Mouse (Mus musculus): ENCODE results near the gene Nploc4. TPM values are rescaled to one million over a fixed set of nuclear protein-coding genes. Genes with fewer than 3 reads are reported as not detected.

Nploc4 gene
- polyA plus RNA-seq, 1 experiment, result 66.9 TPM

GRCm38 (mm10) chr11:120343519-120344309 is 93.8 kb downstream of the Nploc4 start:
- TF ChIP-seq POLR2A (IDR thresholded peaks at IDR 0.05; ENCODE audit: insufficient read depth, low read length) (no peak), CTCF (IDR thresholded peaks at IDR 0.05; ENCODE audit: low read depth, low read length) (no peak), EP300 (IDR thresholded peaks at IDR 0.05; ENCODE audit: insufficient read depth, low read depth, low read length) (no peak)

GRCm38 (mm10) chr11:120342656-120343160 is 94.8 kb downstream of the Nploc4 start:
- TF ChIP-seq EP300 (IDR thresholded peaks at IDR 0.05; ENCODE audit: insufficient read depth, low read depth, low read length) (no peak), POLR2A (IDR thresholded peaks at IDR 0.05; ENCODE audit: insufficient read depth, low read length) (no peak), CTCF (IDR thresholded peaks at IDR 0.05; ENCODE audit: low read depth, low read length) (no peak)
- Histone ChIP-seq H3K27me3 (ENCODE audit: control insufficient read depth, insufficient read depth, low read length, poor library complexity, severe bottlenecking) (no peaks in the 10 kb centered on the region), H3K9ac (ENCODE audit: low read depth, poor library complexity, severe bottlenecking) (no peak overlapping the region), H3K4me3 (ENCODE audit: low read depth, low read length) (no peak overlapping the region), H3K27ac (ENCODE audit: insufficient read depth, low read length) (no peak overlapping the region), H3K36me3 (ENCODE audit: control insufficient read depth, insufficient read depth, low read length, poor library complexity, severe bottlenecking) (peaks cover 21% of the 10 kb centered on the region), H3K4me1 (ENCODE audit: control insufficient read depth, insufficient read depth, low read length) (no peaks in the 10 kb centered on the region), H3K9me3 (replicated peaks; ENCODE audit: control insufficient read depth, insufficient read depth, low read length, poor library complexity, severe bottlenecking) (no peaks in the 10 kb centered on the region)

More at GRCm38 (mm10) chr11:120343519-120344309, 93.8 kb downstream of the Nploc4 start:
- Histone ChIP-seq H3K4me1 (ENCODE audit: control insufficient read depth, insufficient read depth, low read length) (no peaks in the 10 kb centered on the region), H3K4me3 (ENCODE audit: low read depth, low read length) (no peak overlapping the region), H3K27ac (ENCODE audit: insufficient read depth, low read length) (no peak overlapping the region), H3K36me3 (ENCODE audit: control insufficient read depth, insufficient read depth, low read length, poor library complexity, severe bottlenecking) (peaks cover 21% of the 10 kb centered on the region), H3K9me3 (replicated peaks; ENCODE audit: control insufficient read depth, insufficient read depth, low read length, poor library complexity, severe bottlenecking) (no peaks in the 10 kb centered on the region), H3K27me3 (ENCODE audit: control insufficient read depth, insufficient read depth, low read length, poor library complexity, severe bottlenecking) (no peaks in the 10 kb centered on the region), H3K9ac (ENCODE audit: low read depth, poor library complexity, severe bottlenecking) (no peak overlapping the region)

DNA sequence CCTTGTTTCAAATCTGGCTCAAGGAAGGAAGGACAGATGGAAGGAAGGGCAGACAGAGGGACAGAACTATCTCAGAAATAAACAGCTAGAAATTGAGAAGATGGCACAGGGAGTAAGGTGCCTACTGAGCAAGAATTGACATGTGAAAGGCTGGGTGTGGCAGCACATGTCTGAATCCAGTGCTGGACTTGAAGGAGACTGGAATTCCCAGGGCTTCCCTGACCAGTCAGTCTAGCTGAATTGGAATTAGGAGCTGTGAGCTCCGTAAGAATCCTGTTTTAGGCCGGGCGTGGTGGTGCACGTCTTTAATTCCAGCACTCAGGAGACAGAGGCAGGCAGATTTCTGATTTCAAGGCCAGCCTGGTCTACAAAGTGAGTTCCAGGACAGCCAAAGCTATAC is 95.8 kb downstream of the Nploc4 start:
- H3K36me3 ChIP-seq (ENCODE audit: control insufficient read depth, insufficient read depth, low read length, poor library complexity, severe bottlenecking), result peaks cover 14% of the 10 kb centered on the region
- no peak overlapping the region for H3K27ac ChIP-seq (ENCODE audit: insufficient read depth, low read length)
- no peak for TF ChIP-seq CTCF (IDR thresholded peaks at IDR 0.05; ENCODE audit: low read depth, low read length)
- TF ChIP-seq POLR2A (IDR thresholded peaks at IDR 0.05; ENCODE audit: insufficient read depth, low read length), result no peak
- no peak overlapping the region for H3K4me3 ChIP-seq (ENCODE audit: low read depth, low read length)
- H3K9me3 ChIP-seq (replicated peaks; ENCODE audit: control insufficient read depth, insufficient read depth, low read length, poor library complexity, severe bottlenecking), result no peaks in the 10 kb centered on the region
- H3K4me1 ChIP-seq (ENCODE audit: control insufficient read depth, insufficient read depth, low read length), result no peaks in the 10 kb centered on the region
- no peak overlapping the region for H3K9ac ChIP-seq (ENCODE audit: low read depth, poor library complexity, severe bottlenecking)
- no peaks in the 10 kb centered on the region for H3K27me3 ChIP-seq (ENCODE audit: control insufficient read depth, insufficient read depth, low read length, poor library complexity, severe bottlenecking)

GRCm38 (mm10) chr11:120339978-120340513 is 97.5 kb downstream of the Nploc4 start:
- peaks cover 5% of the 10 kb centered on the region; the same call in 1 of the 2 replicates for H3K36me3 ChIP-seq (ENCODE audit: control insufficient read depth, insufficient read depth, low read length, poor library complexity, severe bottlenecking)
- H3K4me1 ChIP-seq (ENCODE audit: control insufficient read depth, insufficient read depth, low read length), result no peaks in the 10 kb centered on the region
- no peak for TF ChIP-seq CTCF (IDR thresholded peaks at IDR 0.05; ENCODE audit: low read depth, low read length)
- TF ChIP-seq POLR2A (IDR thresholded peaks at IDR 0.05; ENCODE audit: insufficient read depth, low read length), result no peak
- TF ChIP-seq EP300 (IDR thresholded peaks at IDR 0.05; ENCODE audit: insufficient read depth, low read depth, low read length), result no peak
- H3K27ac ChIP-seq (ENCODE audit: insufficient read depth, low read length), result no peak overlapping the region
- H3K9me3 ChIP-seq (replicated peaks; ENCODE audit: control insufficient read depth, insufficient read depth, low read length, poor library complexity, severe bottlenecking), result no peaks in the 10 kb centered on the region
- H3K9ac ChIP-seq (ENCODE audit: low read depth, poor library complexity, severe bottlenecking), result no peak overlapping the region
- no peaks in the 10 kb centered on the region for H3K27me3 ChIP-seq (ENCODE audit: control insufficient read depth, insufficient read depth, low read length, poor library complexity, severe bottlenecking)
- no peak overlapping the region for H3K4me3 ChIP-seq (ENCODE audit: low read depth, low read length)

DNA sequence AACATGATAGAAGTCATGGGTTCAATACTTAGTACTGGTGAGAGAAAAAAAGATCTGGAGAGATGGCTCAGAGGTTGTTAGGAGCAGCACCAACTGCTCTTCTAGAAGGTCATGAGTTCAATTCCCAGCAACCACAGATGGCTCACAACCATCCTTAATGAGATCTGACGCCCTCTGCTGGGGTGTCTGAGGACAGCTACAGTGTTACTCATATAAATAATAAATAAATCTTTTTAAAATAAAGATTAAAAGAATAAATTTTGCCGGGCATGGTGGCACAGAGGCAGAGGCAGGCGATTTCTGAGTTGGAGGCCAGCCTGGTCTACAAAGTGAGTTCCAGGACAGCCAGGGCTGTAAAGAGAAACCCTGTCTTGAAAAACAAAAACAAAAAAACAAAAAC is 98.7 kb downstream of the Nploc4 start:
- no peaks in the 10 kb centered on the region for H3K4me1 ChIP-seq (ENCODE audit: control insufficient read depth, insufficient read depth, low read length)
- no peak for TF ChIP-seq EP300 (IDR thresholded peaks at IDR 0.05; ENCODE audit: insufficient read depth, low read depth, low read length)
- TF ChIP-seq POLR2A (IDR thresholded peaks at IDR 0.05; ENCODE audit: insufficient read depth, low read length), result no peak
- TF ChIP-seq CTCF (IDR thresholded peaks at IDR 0.05; ENCODE audit: low read depth, low read length), result no peak
- no peak overlapping the region for H3K9ac ChIP-seq (ENCODE audit: low read depth, poor library complexity, severe bottlenecking)
- no peaks in the 10 kb centered on the region for H3K27me3 ChIP-seq (ENCODE audit: control insufficient read depth, insufficient read depth, low read length, poor library complexity, severe bottlenecking)
- H3K36me3 ChIP-seq (ENCODE audit: control insufficient read depth, insufficient read depth, low read length, poor library complexity, severe bottlenecking), result no peaks in the 10 kb centered on the region
- H3K4me3 ChIP-seq (ENCODE audit: low read depth, low read length), result no peak overlapping the region
- H3K27ac ChIP-seq (ENCODE audit: insufficient read depth, low read length), result no peak overlapping the region
- 0 out of 2 replicates have a peak, but pooled peaks cover 1% of the 10 kb centered on the region for H3K9me3 ChIP-seq (replicated peaks; ENCODE audit: control insufficient read depth, insufficient read depth, low read length, poor library complexity, severe bottlenecking)

- no peak overlapping the region for H3K27ac ChIP-seq (ENCODE audit: insufficient read depth, low read length)
- TF ChIP-seq CTCF (IDR thresholded peaks at IDR 0.05; ENCODE audit: low read depth, low read length) (peak; percentile 20), POLR2A (IDR thresholded peaks at IDR 0.05; ENCODE audit: insufficient read depth, low read length) (no peak), EP300 (IDR thresholded peaks at IDR 0.05; ENCODE audit: insufficient read depth, low read depth, low read length) (no peak)
- H3K36me3 ChIP-seq (ENCODE audit: control insufficient read depth, insufficient read depth, low read length, poor library complexity, severe bottlenecking), result no peaks in the 10 kb centered on the region
- no peaks in the 10 kb centered on the region for H3K27me3 ChIP-seq (ENCODE audit: control insufficient read depth, insufficient read depth, low read length, poor library complexity, severe bottlenecking)
- H3K9me3 ChIP-seq (replicated peaks; ENCODE audit: control insufficient read depth, insufficient read depth, low read length, poor library complexity, severe bottlenecking), result 0 out of 2 replicates have a peak, but pooled peaks cover 2% of the 10 kb centered on the region
- H3K4me3 ChIP-seq (ENCODE audit: low read depth, low read length), result no peak overlapping the region
- H3K4me1 ChIP-seq (ENCODE audit: control insufficient read depth, insufficient read depth, low read length), result no peaks in the 10 kb centered on the region
- no peak overlapping the region for H3K9ac ChIP-seq (ENCODE audit: low read depth, poor library complexity, severe bottlenecking)
Measured at GRCm38 (mm10) chr11:120337447-120337846, 100.1 kb downstream of the Nploc4 start.
